Mouse (Mus musculus) retina, postnatal 1 day (tissue): ENCODE data around the gene Mtx3.
A peak's percentile ranks its signal among the peaks of the same experiment; 100 is the strongest.
"Not testable (repeated sequence)": the region's sequence is repeated elsewhere in the genome, so short reads cannot be mapped to it uniquely, and the experiment has no call there.

Experiments
- DNase-seq: peaks from one replicate; pipeline ENCODE4 v3.0.0-alpha.2; 2012

The Mtx3 gene

GRCm38 (mm10) chr13:92844586-92845221, at the start of gene Mtx3:
Gene Mtx3 (plus strand): TSS chr13:92844760.
- peak; percentile 92 for DNase-seq

GRCm38 (mm10) chr13:92798830-92799229, 45.7 kb upstream of the Mtx3 start:
- no peak for DNase-seq

- DNase-seq: no peak
These were observed 45.1 kb upstream of the Mtx3 start for GRCm38 (mm10) chr13:92799306-92799925.

- no peak for DNase-seq
These were observed 37.8 kb upstream of the Mtx3 start for GRCm38 (mm10) chr13:92806785-92807184.

GRCm38 (mm10) chr13:92807849-92808248, 36.7 kb upstream of the Mtx3 start:
- DNase-seq: no peak

- not testable (repeated sequence) for DNase-seq
These were observed 34.0 kb upstream of the Mtx3 start for GRCm38 (mm10) chr13:92810592-92810991.

GRCm38 (mm10) chr13:92816329-92816728, 28.2 kb upstream of the Mtx3 start:
- no peak for DNase-seq

- no peak for DNase-seq
These were observed 27.2 kb upstream of the Mtx3 start for GRCm38 (mm10) chr13:92817357-92817756.

- DNase-seq: no peak
These were observed 15.7 kb upstream of the Mtx3 start for GRCm38 (mm10) chr13:92828820-92829219.

GRCm38 (mm10) chr13:92833162-92833561, 11.4 kb upstream of the Mtx3 start:
- DNase-seq: no peak

- no peak for DNase-seq
These were observed 1.9 kb downstream of the Mtx3 start for GRCm38 (mm10) chr13:92846438-92846837.

- no peak for DNase-seq
These were observed 2.8 kb downstream of the Mtx3 start for GRCm38 (mm10) chr13:92847336-92847735.

- no peak for DNase-seq
These were observed 3.4 kb downstream of the Mtx3 start for GRCm38 (mm10) chr13:92848002-92848401.

- DNase-seq: peak; percentile 30
These were observed 11.3 kb downstream of the Mtx3 start for GRCm38 (mm10) chr13:92855901-92856300.

- DNase-seq: no peak
These were observed 14.2 kb downstream of the Mtx3 start for GRCm38 (mm10) chr13:92858808-92859207.

- DNase-seq: no peak
These were observed 15.4 kb downstream of the Mtx3 start for GRCm38 (mm10) chr13:92859959-92860358.

- DNase-seq: no peak
These were observed 20.8 kb downstream of the Mtx3 start for GRCm38 (mm10) chr13:92865358-92865757.

- no peak for DNase-seq
These were observed 22.1 kb downstream of the Mtx3 start for GRCm38 (mm10) chr13:92866680-92867079.

- no peak for DNase-seq
These were observed 35.0 kb downstream of the Mtx3 start for GRCm38 (mm10) chr13:92879514-92879913.

GRCm38 (mm10) chr13:92879933-92880332, 35.4 kb downstream of the Mtx3 start:
- DNase-seq: no peak

GRCm38 (mm10) chr13:92880589-92880988, 36.0 kb downstream of the Mtx3 start:
- DNase-seq: no peak

GRCm38 (mm10) chr13:92882271-92882985, 37.9 kb downstream of the Mtx3 start:
- DNase-seq: no peak

GRCm38 (mm10) chr13:92882986-92883720, 38.6 kb downstream of the Mtx3 start:
- DNase-seq: no peak
